Mouse (Mus musculus) ovary, postnatal 10 days (tissue): ENCODE measurements at regions not wholly inside any gene's neighbourhood (a gene's known extent, or its start where the extent isn't known, plus 50 kb on each side); places are given as distances from the start of the nearest gene placed in this dataset.

Source experiments
- DNase-seq: peaks from one replicate; pipeline ENCODE4 v3.0.0; 2022; ENCODE audit warnings: low spot score

DNA sequence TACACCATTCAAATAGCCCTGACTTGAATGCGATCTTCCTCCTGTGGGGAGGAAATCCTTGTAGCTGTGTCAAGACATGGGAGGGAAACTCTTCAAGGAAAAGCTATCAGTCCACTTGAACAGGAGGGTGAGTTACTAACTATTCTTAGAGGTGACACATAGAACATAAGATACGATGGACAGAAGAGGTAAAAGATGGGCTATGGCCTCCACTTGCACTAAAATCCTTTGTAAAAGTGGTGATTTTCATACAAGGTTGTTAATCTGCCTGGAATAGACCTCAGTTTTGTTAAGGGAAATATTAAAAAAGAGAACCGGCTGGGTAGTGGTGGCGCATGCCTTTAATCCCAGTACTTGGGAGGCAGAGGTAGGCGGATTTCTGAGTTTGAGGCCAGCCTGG lies 102.1 kb upstream of the Cpm start:
- DNase-seq = no peak

GRCm38 (mm10) chr10:117526834-117527188 lies 102.5 kb upstream of the Cpm start:
- no peak for DNase-seq

- no peak for DNase-seq
These were observed 103.1 kb upstream of the Cpm start for GRCm38 (mm10) chr10:117526008-117526833.

GRCm38 (mm10) chr10:117525608-117526007 lies 103.7 kb upstream of the Cpm start:
- DNase-seq = no peak

DNA sequence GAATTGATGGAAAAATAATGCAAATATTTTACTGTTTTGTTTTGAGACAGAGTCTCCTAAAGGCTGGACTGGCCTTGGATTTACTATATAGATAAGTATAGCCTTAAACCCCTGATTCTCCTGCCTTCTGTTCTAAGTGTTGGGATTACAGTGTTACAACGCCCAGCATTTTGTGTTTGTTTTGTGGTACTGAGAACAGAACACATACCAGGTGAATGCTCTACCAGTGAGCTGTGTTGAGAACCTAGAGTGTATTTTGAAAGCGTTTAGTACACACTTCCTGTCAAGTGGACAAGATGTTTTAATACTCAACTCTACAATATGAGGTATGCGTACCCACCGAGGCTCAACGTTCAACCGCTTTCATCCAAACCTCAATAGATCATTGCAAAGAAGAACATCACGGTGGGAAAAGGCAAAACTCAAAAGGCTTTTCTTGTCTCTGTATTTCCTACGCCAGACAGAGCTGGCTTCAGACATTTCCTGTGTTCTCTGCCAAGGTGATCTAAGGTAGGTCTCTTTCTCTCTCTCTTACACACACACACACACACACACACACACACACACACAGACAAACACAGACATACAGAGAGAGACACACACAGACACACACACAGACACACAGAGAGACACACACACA lies 104.3 kb upstream of the Cpm start:
- no peak for DNase-seq

DNA sequence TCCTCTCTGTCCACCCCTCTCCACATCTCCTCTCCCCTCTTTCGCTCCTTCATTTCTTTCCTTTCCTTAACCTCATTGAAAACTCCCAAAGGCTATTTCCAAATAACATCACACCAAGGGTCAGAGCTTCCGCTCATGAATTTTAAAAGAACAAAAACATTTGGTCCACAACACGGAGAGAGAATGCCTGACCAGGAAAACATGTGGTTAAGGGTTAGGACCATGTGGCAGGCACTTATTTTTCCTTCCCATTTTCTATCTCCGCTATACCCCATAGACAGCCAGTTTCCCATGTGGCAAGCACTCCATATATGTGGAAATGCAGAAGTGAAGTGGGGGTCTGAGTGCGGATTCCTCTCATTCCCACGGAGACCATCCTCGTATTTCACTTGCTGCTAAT lies 105.2 kb upstream of the Cpm start:
- DNase-seq = no peak

GRCm38 (mm10) chr10:117522906-117523829 lies 106.1 kb upstream of the Cpm start:
- no peak for DNase-seq

DNA sequence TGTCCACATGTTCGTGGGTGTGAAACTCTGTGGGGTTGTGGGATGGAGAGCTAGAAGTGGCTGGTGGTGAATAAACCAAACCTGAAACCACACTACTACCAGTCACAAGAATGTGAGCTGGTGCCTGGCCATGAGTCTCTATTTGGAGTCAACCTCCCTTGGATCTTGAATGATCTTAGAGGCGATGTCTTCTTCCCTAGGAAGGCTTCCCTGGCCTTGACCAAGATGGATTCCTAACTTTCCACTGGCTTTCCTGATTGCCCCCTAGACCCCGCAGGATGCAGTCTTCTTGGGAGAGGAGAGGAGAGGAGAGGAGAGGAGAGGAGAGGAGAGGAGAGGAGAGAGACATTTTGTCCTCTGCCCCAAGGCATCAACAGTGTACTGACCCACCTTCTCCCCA lies 106.9 kb upstream of the Cpm start:
- no peak for DNase-seq

DNA sequence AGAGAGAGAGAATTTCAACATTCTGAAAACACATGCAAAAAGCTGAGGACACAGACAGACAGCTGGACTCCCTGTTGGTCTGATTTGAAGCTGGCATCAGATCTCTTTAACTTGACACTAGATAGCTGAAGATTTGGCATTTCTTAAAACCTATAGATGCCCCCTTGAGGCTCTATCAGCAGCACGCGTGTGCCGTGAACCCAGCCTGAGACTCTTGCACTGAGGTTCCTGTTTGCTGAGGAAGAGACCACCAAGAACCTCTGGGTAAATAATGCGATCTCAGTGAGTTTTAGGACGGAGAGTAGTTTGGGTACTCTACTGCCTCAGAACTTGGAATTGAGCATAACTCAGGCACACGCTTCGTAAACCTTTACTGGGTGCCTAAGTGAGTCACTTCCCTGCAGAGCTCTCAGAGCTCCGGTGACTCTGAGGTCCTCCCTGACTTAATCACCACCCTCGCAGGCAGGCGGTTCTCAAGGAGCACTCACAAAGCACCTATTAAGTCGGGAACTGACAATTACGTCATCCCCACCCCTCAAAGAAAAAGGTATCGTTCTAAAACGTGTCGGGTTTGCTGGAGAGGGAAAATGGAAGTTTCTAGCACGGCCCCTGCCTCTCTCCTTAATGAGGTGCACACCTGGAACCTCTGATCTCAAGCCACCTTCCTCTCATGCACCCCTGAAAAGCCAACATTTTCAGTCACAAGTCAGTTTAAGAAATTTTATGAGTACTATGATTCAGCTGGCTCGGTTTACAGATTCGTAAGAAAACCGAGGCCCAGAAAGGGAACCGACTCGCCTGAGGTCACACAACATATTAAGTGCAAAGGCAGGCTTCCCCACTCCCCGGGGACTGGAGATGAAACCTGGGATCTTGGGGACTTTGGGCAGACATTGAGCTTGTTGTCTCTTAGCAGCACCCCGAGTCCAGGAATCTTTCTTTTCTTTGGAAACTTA lies 107.7 kb upstream of the Cpm start:
- no peak for DNase-seq

DNA sequence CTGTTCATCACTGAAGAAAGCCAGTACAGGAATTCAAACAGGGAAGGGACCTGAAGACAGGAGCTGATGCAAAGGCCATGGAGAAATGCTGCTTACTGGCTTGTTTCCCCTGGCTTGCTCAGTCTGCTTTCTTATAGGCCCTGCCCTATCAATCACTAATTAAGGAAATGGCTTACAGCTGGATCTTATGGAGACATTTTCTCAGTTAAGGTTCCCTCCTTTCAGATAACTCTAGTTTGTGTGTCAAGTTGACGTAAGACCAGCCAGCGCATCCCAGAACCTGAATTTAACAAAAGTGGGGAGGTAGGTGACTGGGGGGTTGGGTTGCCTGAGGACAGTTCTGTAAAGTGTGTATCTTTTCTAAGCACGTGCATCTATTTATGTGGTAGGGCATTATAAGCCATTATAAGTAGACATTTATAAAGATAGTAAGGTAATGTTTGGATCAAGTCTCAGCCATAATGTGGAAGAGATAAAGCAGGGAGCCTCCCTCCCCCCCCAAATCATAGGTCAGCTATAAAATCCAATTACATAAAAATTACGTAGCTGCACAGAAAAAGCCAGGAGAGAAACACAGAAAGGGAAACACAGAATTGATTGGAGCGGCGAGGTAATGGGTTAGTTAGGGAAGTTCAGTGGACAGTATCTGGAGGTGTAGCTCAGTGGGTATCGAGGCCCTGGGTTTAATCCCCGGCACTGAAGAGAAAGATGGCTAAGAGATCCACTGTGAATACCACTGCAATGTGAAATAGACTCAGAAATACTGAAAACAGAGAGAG lies 108.6 kb upstream of the Cpm start:
- DNase-seq = no peak

- DNase-seq = no peak
These were observed 109.4 kb upstream of the Cpm start for GRCm38 (mm10) chr10:117519670-117520535.

DNA sequence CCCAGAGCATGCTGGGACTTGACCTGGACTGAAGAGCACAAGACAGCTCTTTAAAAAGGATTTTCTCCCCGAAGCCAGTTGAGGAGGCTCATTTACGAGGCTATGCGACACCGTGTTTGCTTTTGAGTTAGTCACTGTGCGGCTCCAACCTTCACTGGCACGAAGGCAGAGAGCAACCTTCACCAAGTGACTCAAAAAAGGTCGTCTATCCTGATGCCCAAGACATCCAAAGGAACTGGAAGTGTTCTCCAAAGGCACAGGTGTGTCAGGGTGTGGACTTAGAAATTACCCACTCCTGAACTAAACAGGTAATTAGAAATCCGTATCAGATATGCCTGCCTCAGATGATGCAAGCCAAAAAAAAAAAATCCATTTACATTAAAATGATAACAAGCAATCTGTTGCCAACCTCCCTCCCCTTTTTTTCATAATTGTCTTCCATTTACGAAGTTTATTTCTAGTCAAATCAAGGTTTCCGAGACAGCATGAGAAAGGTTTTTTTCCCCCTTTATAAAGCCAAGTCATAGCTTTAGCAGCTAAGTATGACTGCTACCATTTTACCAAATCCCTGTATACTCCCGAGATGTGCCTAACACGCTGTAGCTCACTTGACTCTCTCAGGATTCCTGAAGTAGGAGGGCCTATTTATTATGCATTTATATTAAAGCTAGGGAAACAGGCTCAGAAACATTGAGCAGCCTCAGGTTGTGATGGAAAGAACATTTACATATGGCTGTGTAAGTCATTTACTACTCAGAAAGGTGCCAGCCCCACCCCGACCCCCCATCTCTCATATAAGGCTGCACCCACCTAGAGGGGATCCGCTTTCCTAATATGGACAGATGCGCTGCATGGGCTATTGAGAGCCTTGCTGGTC lies 110.3 kb upstream of the Cpm start:
- no peak for DNase-seq

- no peak for DNase-seq
These were observed 111.2 kb upstream of the Cpm start for GRCm38 (mm10) chr10:117517800-117518770.

GRCm38 (mm10) chr10:117517071-117517714 lies 112.1 kb upstream of the Cpm start:
- DNase-seq = no peak

- no peak for DNase-seq
These were observed 112.8 kb upstream of the Cpm start for GRCm38 (mm10) chr10:117516510-117516909.

DNA sequence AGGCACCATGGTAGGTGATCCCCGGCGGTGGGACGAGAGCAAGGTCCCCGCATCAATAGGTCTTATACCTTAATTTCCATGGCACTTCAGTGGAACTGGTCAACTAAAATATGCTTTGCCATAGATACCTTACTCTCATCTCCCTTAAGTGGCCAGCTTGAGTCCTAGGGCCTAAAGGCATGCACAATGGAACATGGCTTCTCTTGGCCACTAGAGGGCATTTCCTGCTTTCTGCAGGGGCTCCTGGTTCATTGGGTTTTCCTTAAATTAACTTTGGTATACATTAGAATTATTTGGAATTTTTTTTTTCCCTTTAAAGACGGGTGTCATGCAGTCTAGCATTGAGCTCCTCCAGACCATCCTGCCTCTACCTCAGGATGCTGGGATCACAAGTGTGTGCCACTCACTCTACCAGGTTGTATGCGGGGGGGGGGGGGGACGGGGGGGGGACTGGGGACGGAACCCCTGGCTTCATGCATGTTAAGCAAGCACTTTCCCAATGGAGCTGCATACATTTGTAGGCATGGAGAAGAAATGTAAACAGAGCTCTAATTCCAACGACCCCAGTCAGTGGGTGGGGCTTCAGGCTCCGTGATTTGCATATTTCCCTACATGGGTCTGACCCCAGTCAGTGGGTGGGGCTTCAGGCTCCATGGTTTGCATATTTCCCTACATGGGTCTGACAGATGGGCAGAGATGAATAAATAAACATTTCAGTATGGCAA lies 113.4 kb upstream of the Cpm start:
- no peak for DNase-seq
